Mouse (Mus musculus) heart, embryonic 14.5 days (tissue): Measurements from ENCODE around the gene Slc5a5. TPM values are rescaled to one million over a fixed set of nuclear protein-coding genes. Genes with fewer than 3 reads are reported as not detected.

ENCODE experiments used
- ATAC-seq: fragments of 200-750 bp; cut with Nextera tagmentation; 2 replicates; pipeline ENCODE4 v1.8.0; 2017; ENCODE audit warnings: low read depth, moderate TSS enrichment; ENCODE audit not compliant: insufficient number of reproducible peaks, insufficient read depth, low FRiP score
- H3K27ac ChIP-seq, 2 experiments: fragments of 200-500 bp in 1 of 2; fragments of 300-500 bp in 1 of 2; sonication (generic) in 1 of 2; replicated peaks in 1 of 2; 2 replicates each; pipeline ENCODE4 v1.5.1; 2012 to 2014; ENCODE audit warnings: low read depth in 2 of 2, low read length in 2 of 2, control low read depth in 1 of 2, mild to moderate bottlenecking in 1 of 2, mixed read lengths in 1 of 2; ENCODE audit not compliant: control insufficient read depth in 1 of 2, insufficient read depth in 1 of 2
- H3K27me3 ChIP-seq: fragments of 300-500 bp; sonication (generic); 2 replicates; pipeline ENCODE4 v1.6.1; 2014; ENCODE audit warnings: mild to moderate bottlenecking, low read length, control low read depth; ENCODE audit not compliant: control insufficient read depth, insufficient read depth
- H3K36me3 ChIP-seq: fragments of 300-500 bp; sonication (generic); 2 replicates; pipeline ENCODE4 v1.6.1; 2014; ENCODE audit warnings: mild to moderate bottlenecking, control low read depth, low read length, mixed read lengths; ENCODE audit not compliant: control insufficient read depth, insufficient read depth
- H3K4me1 ChIP-seq, 2 experiments: fragments of 200-500 bp in 1 of 2; fragments of 300-500 bp in 1 of 2; sonication (generic) in 1 of 2; 2 replicates each; pipeline ENCODE4 v1.6.1; 2012 to 2014; ENCODE audit warnings: low read length in 2 of 2, control low read depth in 1 of 2, mixed read lengths in 1 of 2; ENCODE audit not compliant: control insufficient read depth in 2 of 2, insufficient read depth in 2 of 2
- H3K4me2 ChIP-seq: fragments of 300-500 bp; sonication (generic); 2 replicates; pipeline ENCODE4 v1.6.1; 2014; ENCODE audit warnings: mild to moderate bottlenecking, low read length
- H3K4me3 ChIP-seq, 2 experiments: fragments of 200-500 bp in 1 of 2; fragments of 300-500 bp in 1 of 2; sonication (generic) in 1 of 2; 2 replicates each; pipeline ENCODE4 v1.5.1; 2012 to 2014; ENCODE audit warnings: low read length in 2 of 2, mild to moderate bottlenecking in 2 of 2, control low read depth in 1 of 2, low read depth in 1 of 2, moderate library complexity in 1 of 2; ENCODE audit not compliant: control insufficient read depth in 1 of 2, insufficient read depth in 1 of 2
- H3K9ac ChIP-seq: fragments of 300-500 bp; sonication (generic); 2 replicates; pipeline ENCODE4 v1.6.1; 2014; ENCODE audit warnings: mild to moderate bottlenecking, low read length
- H3K9me3 ChIP-seq: fragments of 300-500 bp; sonication (generic); 2 replicates; pipeline ENCODE4 v1.6.1; 2016; ENCODE audit warnings: low read length, control low read depth; ENCODE audit not compliant: control insufficient read depth
- WGBS: fragments of 180-500 bp; shearing (Covaris S2); extraction: QIAGEN DNeasy Blood & Tissue Kit; methylation state at CpG from one replicate; pipeline ENCODE4 v1.1.7; 2014; 5-methylcytosine and 5-hydroxymethylcytosine counted together
- microRNA counts: library from miRNA; unstranded; fragments of <30 nt; microRNA quantifications from one replicate; lab custom pipeline; 2016
- microRNA-seq: library from miRNA; unstranded; fragments of <30 nt; microRNA quantifications from one replicate; pipeline ENCODE4, GENCODE M21; 2016
- polyA plus RNA-seq: library from polyadenylated mRNA; unstranded; fragments of >200 nt; fragmentation: Nextera tagmentation; extraction: Ambion mirVana; gene quantifications from 2 replicates; pipeline ENCODE4 v1.2.1, GENCODE M21; 2014

Gene Slc5a5
- polyA plus RNA-seq, 1 experiment from 2014 or later: not detected

DNA sequence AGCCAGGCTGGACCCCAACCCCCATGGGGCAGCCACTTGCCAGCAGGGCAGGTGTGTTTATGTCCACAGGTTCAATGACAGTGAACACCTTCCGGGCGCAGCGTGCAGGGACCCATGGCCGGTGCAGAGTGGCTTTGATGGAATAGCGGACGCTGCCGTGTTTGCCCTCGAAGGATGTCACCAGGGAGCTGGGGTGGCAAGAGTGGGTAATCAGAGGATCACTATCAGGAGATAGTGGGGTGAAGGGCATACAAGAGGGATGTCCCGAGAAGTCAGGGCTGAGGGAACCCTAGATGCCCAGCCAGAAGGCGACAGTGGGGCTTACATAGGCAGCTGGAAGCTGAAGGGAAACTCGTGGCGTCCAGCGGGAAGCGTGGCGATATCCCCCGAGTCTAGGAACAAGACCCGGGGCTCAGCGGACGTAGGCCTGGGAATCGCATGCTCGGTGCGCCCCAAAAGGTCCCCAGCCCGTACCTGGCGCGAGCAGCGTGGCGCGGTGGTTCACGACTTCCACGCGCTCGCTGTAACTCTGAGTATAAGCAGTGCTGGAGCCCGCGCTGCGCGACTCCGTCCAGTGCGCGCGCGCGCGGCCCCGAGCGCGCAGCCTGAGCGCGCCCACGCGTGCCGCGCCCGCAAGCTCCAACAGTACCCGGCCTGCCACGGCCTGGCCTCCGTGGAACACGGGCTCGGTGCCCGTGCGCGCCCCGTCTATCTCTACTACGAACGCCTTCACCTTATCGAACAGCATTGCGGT lies 53.7 kb downstream of the Slc5a5 start:
- WGBS: 3% methylated on average over 66 of the region's 66 CpGs
- ATAC-seq: peak; percentile 23
- Histone ChIP-seq H3K4me2 (peak overlapping the region; percentile 90), H3K9me3 (no peaks in the 10 kb centered on the region), H3K4me1 (peaks cover 5 to 9% of the 10 kb centered on the region in 2 experiments), H3K4me3 (peak overlapping the region; percentile 65 to 68), H3K27me3 (peaks cover 15% of the 10 kb centered on the region), H3K9ac (peak overlapping the region; percentile 79), H3K36me3 (peaks cover 13% of the 10 kb centered on the region; the same call in 1 of the 2 replicates), H3K27ac (peak overlapping the region; percentile 69 to 82)

DNA sequence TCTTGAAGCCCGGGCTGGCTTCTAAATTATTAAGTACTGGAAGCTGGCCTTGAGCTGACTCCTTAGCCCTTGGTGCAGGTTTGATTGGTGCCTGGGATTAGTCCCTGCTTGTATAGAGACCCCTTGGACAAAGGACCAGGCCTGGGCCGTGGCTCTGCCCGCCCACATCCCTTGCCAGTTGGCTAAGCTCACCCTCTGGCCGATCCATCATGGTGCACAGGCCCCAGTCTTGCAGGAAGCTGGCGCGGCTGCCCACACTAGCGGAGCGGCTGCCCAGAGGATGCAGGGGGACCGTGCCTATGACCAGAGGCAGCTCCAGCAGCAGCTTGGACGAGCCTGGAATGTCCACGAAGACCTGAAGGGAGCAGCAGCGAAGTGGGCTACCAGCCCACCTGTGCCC lies 55.9 kb downstream of the Slc5a5 start:
- H3K4me1 ChIP-seq: peaks cover 11 to 15% of the 10 kb centered on the region in 2 experiments
- WGBS: 85% methylated on average over 12 of the region's 12 CpGs
- no peak overlapping the region for H3K4me3 ChIP-seq
- H3K27me3 ChIP-seq: peaks cover 3% of the 10 kb centered on the region
- H3K9ac ChIP-seq: no peak overlapping the region
- H3K4me2 ChIP-seq: no peak overlapping the region
- H3K9me3 ChIP-seq: no peaks in the 10 kb centered on the region
- peaks cover 13% of the 10 kb centered on the region; the same call in 1 of the 2 replicates for H3K36me3 ChIP-seq
- no peak for ATAC-seq
- H3K27ac ChIP-seq: no peak overlapping the region

DNA sequence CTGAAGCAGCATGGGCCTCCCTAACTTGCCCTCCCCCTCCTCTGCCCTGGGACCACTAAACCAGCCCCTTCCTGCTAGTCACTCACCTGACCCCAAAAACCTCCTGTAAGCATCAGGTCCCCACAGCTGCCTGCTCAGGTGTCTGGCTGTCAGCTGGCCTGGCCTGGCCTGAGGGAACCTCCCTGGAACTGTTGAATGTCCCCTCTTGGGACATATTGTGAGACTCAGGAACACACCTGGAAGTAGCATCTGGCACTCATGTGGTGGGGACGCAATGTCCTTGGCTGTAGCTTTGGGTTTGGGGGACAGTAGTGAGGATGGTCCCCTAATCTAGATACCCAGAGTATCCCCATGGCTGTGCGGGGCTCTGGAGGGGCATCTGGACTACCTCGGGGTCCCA lies 58.5 kb downstream of the Slc5a5 start:
- no peak overlapping the region for H3K4me2 ChIP-seq
- no peak overlapping the region for H3K4me3 ChIP-seq
- H3K9ac ChIP-seq: no peak overlapping the region
- no peak overlapping the region for H3K27ac ChIP-seq
- no peaks in the 10 kb centered on the region for H3K9me3 ChIP-seq
- ATAC-seq: no peak
- H3K27me3 ChIP-seq: no peaks in the 10 kb centered on the region
- 97% methylated on average over 3 of the region's 3 CpGs for WGBS
- peaks cover 13% of the 10 kb centered on the region; the same call in 1 of the 2 replicates for H3K36me3 ChIP-seq
- H3K4me1 ChIP-seq: peaks cover 8 to 10% of the 10 kb centered on the region in 2 experiments

DNA sequence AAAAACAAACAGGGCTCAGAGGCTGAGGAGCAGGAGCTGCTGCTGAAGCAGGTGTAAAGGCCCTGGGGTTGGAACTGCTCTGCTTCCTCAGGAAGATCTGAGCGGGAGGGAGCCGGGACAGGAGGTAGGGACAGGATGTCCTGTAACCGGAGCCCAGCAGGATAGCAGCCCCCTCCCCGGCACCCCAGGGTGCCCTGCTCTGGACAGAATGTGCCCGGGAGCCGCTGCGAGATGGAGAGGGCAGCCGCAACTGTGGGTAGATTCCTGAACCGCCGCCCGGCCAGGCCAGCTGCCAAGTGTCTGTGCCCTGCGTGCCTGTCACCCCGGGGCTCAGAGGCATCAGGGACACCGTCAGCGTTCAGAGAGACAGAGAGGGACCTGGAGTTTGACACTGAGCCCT lies 59.0 kb downstream of the Slc5a5 start:
- ATAC-seq: no peak
- Histone ChIP-seq H3K36me3 (peaks cover 13% of the 10 kb centered on the region; the same call in 1 of the 2 replicates), H3K27ac (no peak overlapping the region), H3K9ac (0 out of 2 replicates have a peak overlapping the region, but pooled peaks have one; percentile 17), H3K27me3 (no peaks in the 10 kb centered on the region), H3K4me3 (no peak overlapping the region), H3K4me1 (peaks cover 6 to 9% of the 10 kb centered on the region in 2 experiments), H3K4me2 (no peak overlapping the region; the same call in 1 of the 2 replicates), H3K9me3 (no peaks in the 10 kb centered on the region)
- 31% methylated on average over 15 of the region's 15 CpGs for WGBS

DNA sequence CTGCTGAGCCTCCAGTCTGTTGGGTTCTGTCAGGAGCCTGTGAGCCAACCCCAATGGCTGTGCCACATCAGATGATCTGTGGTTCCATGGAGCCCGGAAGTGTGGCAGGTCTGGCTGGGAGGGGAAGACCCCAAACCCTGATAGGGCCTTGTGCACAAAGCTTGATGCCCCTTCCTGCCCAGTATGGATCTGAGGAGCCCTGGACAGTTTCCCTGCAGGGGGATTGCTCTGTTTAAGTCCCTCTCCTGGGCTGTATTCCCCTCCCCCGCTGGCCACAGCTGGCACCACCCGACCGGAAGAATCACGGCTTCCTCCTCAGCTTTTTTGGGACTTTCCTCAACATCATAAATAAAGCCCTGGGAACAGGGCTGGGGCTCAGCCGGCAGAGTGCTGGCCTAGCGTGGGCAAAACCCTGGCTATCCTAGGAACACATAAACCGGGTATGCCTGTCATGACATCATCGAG lies 59.5 kb downstream of the Slc5a5 start:
- no peak for ATAC-seq
- H3K4me1 ChIP-seq: peaks cover 5 to 7% of the 10 kb centered on the region in 2 experiments; a peak in 2 of 4 replicates
- H3K27me3 ChIP-seq: no peaks in the 10 kb centered on the region
- H3K36me3 ChIP-seq: peaks cover 13% of the 10 kb centered on the region; the same call in 1 of the 2 replicates
- H3K9ac ChIP-seq: no peak overlapping the region
- H3K27ac ChIP-seq: no peak overlapping the region
- no peak overlapping the region for H3K4me3 ChIP-seq
- no peak overlapping the region; the same call in 1 of the 2 replicates for H3K4me2 ChIP-seq
- H3K9me3 ChIP-seq: no peaks in the 10 kb centered on the region
- 53% methylated on average over 9 of the region's 9 CpGs for WGBS

MicroRNAs encoded within 50 kb of the gene (microRNA counts, 519-probe panel; counts per million panel counts)
- microRNA mmu-miR-1969 (lab: Ali Mortazavi, UCI): 322 counts per million, percentile 70 among the panel's probes with 10 or more counts

Small RNAs within 50 kb of the gene (microRNA-seq; reads per million reads assigned to microRNA genes)
- gene Mir1969 (2.5 reads per million), gene Mir7067 (not detected)

Other genes with a start within 250 kb of the Slc5a5 start
- gene Pgpep1, start 232.4 kb downstream of the Slc5a5 start, polyA plus RNA-seq: 39.7 and 46.6 TPM in 2 replicates
- gene Lsm4, start 219.5 kb downstream of the Slc5a5 start, polyA plus RNA-seq: 316 and 334 TPM in 2 replicates
- 122 and 137 TPM in 2 replicates for gene Jund, start 193.8 kb downstream of the Slc5a5 start, polyA plus RNA-seq
- gene Iqcn, start 189.3 kb downstream of the Slc5a5 start, polyA plus RNA-seq: not detected in 2 replicates
- gene Gm3336, start 174.2 kb downstream of the Slc5a5 start, polyA plus RNA-seq: not detected in 2 replicates
- gene Pde4c, start 169.0 kb downstream of the Slc5a5 start, polyA plus RNA-seq: 0.08 and 0.23 TPM in 2 replicates
- gene Rab3a, start 138.1 kb downstream of the Slc5a5 start, polyA plus RNA-seq: 24.1 and 25.7 TPM in 2 replicates
- 44.0 and 47.4 TPM in 2 replicates for gene Mpv17l2, start 131.8 kb downstream of the Slc5a5 start, polyA plus RNA-seq
- 23.1 and 26.7 TPM in 2 replicates for gene Pik3r2, start 116.0 kb downstream of the Slc5a5 start, polyA plus RNA-seq
- gene Mast3, start 87.7 kb downstream of the Slc5a5 start, polyA plus RNA-seq: 6.7 and 9.4 TPM in 2 replicates
- 0.09 TPM in 1 of 2 replicates, not detected in the other for gene Il12rb1, start 84.3 kb downstream of the Slc5a5 start, polyA plus RNA-seq
- 2.5 and 2.8 TPM in 2 replicates for gene Arrdc2, start 53.0 kb downstream of the Slc5a5 start, polyA plus RNA-seq
- gene Kcnn1, start 29.5 kb downstream of the Slc5a5 start, polyA plus RNA-seq: 1.8 and 2.2 TPM in 2 replicates
- 78.5 and 78.7 TPM in 2 replicates for gene Ccdc124, start 18.8 kb downstream of the Slc5a5 start, polyA plus RNA-seq
- 3,308 and 3,796 TPM in 2 replicates for gene Rpl18a, start 4.7 kb upstream of the Slc5a5 start, polyA plus RNA-seq
- 24.8 and 29.9 TPM in 2 replicates for gene Map1s, start 13.2 kb upstream of the Slc5a5 start, polyA plus RNA-seq